Mouse (Mus musculus): ENCODE measurements around the gene Nkx3-2. TPM values are rescaled to one million over a fixed set of nuclear protein-coding genes. Genes with fewer than 3 reads are reported as not detected.

Nkx3-2 gene
- polyA plus RNA-seq, 1 experiment from 2014 or later, result 2.4 TPM

- 67% methylated on average over 5 of the region's 5 CpGs for WGBS
- no peak for ATAC-seq (ENCODE audit: low FRiP score)
- H3K9me3 ChIP-seq (replicated peaks), result no peaks in the 10 kb centered on the region
- no peaks in the 10 kb centered on the region for H3K36me3 ChIP-seq
- no peaks in the 10 kb centered on the region for H3K4me1 ChIP-seq
- H3K4me2 ChIP-seq (replicated peaks), result no peak overlapping the region
- no peak overlapping the region for H3K27ac ChIP-seq
- no peaks in the 10 kb centered on the region for H3K27me3 ChIP-seq
- no peak overlapping the region for H3K4me3 ChIP-seq
- no peak overlapping the region for H3K9ac ChIP-seq
Measured at GRCm38 (mm10) chr5:41737039-41737438, 27.3 kb downstream of the Nkx3-2 start.

- ATAC-seq (ENCODE audit: low FRiP score), result no peak
- Histone ChIP-seq H3K4me2 (replicated peaks) (no peak overlapping the region), H3K36me3 (no peaks in the 10 kb centered on the region), H3K27me3 (no peaks in the 10 kb centered on the region), H3K4me3 (no peak overlapping the region), H3K9ac (no peak overlapping the region), H3K4me1 (no peaks in the 10 kb centered on the region), H3K27ac (no peak overlapping the region), H3K9me3 (replicated peaks) (no peaks in the 10 kb centered on the region)
- 78% methylated on average over 1 of the region's 1 CpGs for WGBS
Measured at GRCm38 (mm10) chr5:41727017-41727416, 37.3 kb downstream of the Nkx3-2 start.

GRCm38 (mm10) chr5:41725573-41725972 lies 38.7 kb downstream of the Nkx3-2 start:
- Histone ChIP-seq H3K36me3 (no peaks in the 10 kb centered on the region), H3K4me2 (replicated peaks) (no peak overlapping the region), H3K9ac (no peak overlapping the region), H3K27ac (no peak overlapping the region), H3K9me3 (replicated peaks) (no peaks in the 10 kb centered on the region), H3K4me3 (no peak overlapping the region), H3K27me3 (no peaks in the 10 kb centered on the region), H3K4me1 (no peaks in the 10 kb centered on the region)
- ATAC-seq (ENCODE audit: low FRiP score), result no peak
- 71% methylated on average over 6 of the region's 6 CpGs for WGBS

Other genes with a start within 250 kb of the Nkx3-2 start
- 85.1 and 87.1 TPM in 2 replicates for gene Rab28, start 56.3 kb downstream of the Nkx3-2 start, polyA plus RNA-seq (2016; fragmentation: Nextera tagmentation; extraction: Ambion mirVana)
- gene Bod1l, start 79.8 kb upstream of the Nkx3-2 start, polyA plus RNA-seq (2016; fragmentation: Nextera tagmentation; extraction: Ambion mirVana), result 29.6 and 31.5 TPM in 2 replicates